Mouse (Mus musculus): ENCODE results near the gene Oxsr1.
"Not testable (repeated sequence)": the region's sequence is repeated elsewhere in the genome, so short reads cannot be mapped to it uniquely, and the experiment has no call there.

Gene Oxsr1

DNA sequence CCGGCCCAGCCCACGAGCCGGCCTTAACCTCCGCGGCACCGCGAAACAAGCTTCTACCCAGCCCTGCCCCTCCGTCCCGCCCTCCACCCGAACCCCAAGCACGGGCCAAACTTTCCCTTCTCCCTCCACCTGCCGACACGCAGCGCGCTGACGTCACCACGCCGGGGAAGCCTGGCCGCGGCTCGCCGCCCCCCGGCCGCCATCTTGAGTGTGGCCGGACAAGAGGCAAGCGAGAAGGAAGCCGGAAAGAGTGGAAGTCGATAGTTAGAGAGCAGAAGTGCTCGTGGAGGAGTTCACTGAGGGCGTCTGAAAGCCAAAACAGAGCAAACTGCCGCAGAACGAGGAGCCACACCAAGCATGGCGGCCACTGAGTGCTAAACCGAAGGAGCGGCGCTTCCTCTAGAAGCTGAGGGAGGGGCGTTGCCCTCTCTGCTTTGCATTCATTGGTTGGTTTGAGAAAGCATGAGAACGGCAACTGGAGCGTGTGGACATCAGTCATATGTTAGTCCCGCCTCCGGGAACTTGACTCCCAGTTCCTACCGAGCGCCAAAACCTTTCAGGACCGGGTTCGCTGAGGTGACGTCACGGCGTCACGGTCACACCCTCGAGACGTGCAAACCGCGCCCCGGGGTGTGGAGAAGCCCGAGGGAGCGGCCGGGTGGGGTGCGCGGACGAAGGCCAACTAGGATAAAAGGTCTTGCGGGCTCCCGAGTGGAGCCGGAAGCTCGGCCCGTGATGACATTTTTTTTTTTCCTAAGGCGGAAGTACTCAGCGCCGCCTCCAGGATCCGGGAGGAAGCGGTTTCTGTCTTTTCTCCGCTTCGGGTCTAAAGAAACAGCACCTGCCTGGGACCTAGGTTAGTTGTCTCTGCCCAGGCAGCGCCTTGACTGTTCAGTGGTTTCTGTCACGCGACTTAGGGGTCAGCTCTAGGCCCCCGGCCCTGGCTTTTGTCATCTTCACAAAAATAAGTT is at the start of gene Oxsr1:
Oxsr1 (minus strand) TSS at position 139 of the 971 bp plus-strand sequence.
- peak; percentile 96 for DNase-seq (ENCODE audit: low read depth in 2 of 2, low spot score in 2 of 2)

- DNase-seq (ENCODE audit: low read depth in 2 of 2, low spot score in 2 of 2): no peak
Measured at GRCm38 (mm10) chr9:119371251-119371650, 49.0 kb upstream of the Oxsr1 start.

GRCm38 (mm10) chr9:119370770-119371169 is 48.5 kb upstream of the Oxsr1 start:
- not testable (repeated sequence) for DNase-seq (ENCODE audit: low read depth in 2 of 2, low spot score in 2 of 2)

DNA sequence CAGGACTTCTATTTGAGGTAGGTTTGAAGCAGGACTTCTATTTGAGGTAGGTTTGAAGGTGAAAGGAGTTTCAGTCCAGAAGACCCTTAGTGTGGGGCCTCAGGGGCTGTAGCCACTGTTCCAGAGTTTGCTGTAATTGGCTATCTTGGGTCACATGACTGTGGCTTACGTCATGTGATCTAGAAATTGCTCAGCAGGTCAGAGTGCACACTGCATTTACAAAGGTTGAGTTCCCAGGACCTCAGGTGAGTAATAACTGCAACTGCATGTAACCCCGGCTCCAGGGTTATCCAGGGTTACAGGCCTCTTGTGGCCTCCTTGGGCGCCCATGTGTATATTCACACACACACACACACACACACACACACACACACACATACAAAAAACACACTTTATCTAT is 46.1 kb upstream of the Oxsr1 start:
- DNase-seq (ENCODE audit: low read depth in 2 of 2, low spot score in 2 of 2): no peak

- DNase-seq (ENCODE audit: low read depth in 2 of 2, low spot score in 2 of 2): no peak
Measured at GRCm38 (mm10) chr9:119365284-119365683, 43.1 kb upstream of the Oxsr1 start, which contains the start of gene Slc22a14. Slc22a14 (minus strand) TSS chr9:119365553.

DNA sequence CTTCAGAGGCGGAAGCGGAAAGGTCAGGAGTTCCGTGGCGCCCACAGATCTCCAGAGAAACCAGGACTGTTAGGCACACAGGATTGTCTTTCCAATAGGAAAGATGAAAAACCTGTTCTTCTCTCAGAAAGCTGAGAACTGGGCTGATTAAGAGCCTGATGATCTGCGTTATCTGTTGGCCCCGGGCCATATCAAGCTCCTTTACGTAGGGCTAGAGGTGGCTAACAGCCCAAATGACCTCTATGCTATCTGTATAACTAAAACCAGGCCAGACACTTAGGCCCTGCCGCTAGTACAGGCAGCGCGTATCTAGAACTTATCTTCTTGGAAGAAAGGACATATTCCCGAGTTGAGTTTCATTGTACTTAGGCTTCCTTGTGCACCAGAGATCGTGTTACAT is 41.0 kb upstream of the Oxsr1 start:
- DNase-seq (ENCODE audit: low read depth in 2 of 2, low spot score in 2 of 2): no peak

DNA sequence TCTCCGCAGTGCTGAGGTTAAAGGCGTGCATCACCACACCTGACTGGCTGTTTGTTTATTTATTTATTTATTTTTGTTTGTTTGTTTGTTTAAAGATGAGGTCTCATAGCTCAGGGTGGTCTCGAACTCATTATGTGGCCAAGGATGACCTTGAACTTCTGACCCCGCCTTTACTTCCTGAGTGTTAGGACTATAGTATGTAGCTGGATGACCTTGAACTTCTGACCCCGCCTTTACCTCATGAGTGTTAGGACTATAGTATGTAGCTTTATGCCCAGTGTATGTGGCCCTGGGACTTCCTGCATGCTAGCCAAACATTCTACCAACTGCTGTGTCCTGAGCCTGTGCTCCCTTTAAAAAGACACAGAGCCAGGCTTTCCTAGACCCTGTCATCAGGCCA is 39.2 kb upstream of the Oxsr1 start:
- DNase-seq (ENCODE audit: low read depth in 2 of 2, low spot score in 2 of 2): no peak

- no peak for DNase-seq (ENCODE audit: low read depth in 2 of 2, low spot score in 2 of 2)
Measured at GRCm38 (mm10) chr9:119358058-119358429, 35.8 kb upstream of the Oxsr1 start.

DNA sequence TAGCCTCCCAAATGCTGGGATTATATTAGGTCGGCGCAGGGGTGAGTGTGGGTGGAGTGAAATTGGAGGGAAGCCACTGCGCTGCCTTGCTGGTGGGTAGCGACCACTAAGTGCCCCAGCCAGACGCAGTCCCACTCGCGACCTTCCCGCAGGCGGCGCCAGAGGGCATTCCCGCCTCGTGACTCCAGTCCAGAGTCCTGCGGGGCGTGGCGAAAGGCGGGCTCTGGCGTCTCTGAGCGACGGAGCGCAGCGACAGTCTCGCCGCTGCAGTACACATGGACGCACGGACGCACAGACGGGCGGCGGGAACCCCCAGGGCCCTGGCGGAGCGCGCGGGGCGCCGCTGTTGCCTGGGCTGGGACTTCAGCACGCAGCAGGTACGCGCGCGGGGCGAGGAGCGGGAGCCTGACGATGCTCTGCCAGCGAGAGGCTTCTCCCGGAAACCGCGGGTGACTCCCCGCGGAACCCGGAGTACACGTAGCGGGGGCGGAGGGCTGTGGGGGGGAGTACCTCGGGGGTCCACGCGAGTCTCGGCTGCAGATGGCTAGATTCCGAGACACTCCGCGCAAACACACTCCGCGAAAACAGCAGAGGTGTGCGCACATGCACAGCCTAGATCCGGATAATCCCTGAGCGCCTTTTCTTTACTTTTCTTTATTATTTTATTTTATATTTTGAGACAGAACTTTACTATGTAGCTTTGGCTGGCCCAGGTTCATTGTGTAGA is 35.3 kb upstream of the Oxsr1 start, which contains the start of gene Xylb:
Xylb (plus strand) TSS at position 51 of the 727 bp plus-strand sequence.
- peak; percentile 73 to 82 for DNase-seq (ENCODE audit: low read depth in 2 of 2, low spot score in 2 of 2)

- DNase-seq (ENCODE audit: low read depth in 2 of 2, low spot score in 2 of 2): no peak
Measured at GRCm38 (mm10) chr9:119355943-119356342, 33.7 kb upstream of the Oxsr1 start.

DNA sequence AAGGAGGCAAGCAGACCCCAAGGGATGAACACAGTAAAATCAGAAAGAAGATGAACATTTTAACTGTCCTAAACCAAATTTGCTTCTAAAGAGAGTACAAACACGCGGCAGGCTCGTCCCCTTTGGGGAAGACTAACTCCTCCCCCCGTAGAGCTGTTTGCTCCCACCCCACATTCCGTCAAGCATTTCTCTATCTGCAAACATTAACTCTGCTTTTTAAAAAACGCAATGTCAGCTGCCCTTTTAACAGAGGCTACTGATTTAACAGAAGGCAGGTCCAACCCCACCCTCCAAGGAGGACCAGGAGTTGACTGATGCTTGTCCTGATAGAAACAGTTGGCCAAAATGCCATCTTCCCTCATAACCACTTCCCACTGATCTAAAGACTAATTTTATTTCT is 31.7 kb upstream of the Oxsr1 start:
- DNase-seq (ENCODE audit: low read depth in 2 of 2, low spot score in 2 of 2): no peak

DNA sequence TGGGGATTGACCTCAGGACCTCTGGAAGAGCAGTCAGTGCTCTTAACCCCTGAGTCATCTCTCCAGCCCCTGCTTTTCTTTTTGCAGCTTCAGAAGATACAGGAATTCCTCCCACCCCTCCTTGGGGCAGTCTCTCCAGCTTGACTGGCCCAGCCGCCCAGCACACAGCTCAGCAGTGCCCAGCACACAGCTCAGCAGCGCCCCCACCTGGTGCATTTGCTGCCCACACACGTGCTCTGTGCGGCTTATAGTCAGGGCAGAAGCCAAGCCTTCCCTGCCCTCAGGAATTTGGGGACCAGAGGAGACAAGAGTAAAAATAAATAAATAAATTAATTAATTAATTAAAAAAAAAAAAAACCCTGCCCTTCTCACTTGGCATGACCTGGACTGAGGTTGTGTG is 29.8 kb upstream of the Oxsr1 start:
- DNase-seq (ENCODE audit: low read depth in 2 of 2, low spot score in 2 of 2): peak; percentile 72 to 78

- no peak for DNase-seq (ENCODE audit: low read depth in 2 of 2, low spot score in 2 of 2)
Measured at GRCm38 (mm10) chr9:119350947-119351705, 28.9 kb upstream of the Oxsr1 start.

- DNase-seq (ENCODE audit: low read depth in 2 of 2, low spot score in 2 of 2): no peak
Measured at GRCm38 (mm10) chr9:119350531-119350930, 28.3 kb upstream of the Oxsr1 start.

DNA sequence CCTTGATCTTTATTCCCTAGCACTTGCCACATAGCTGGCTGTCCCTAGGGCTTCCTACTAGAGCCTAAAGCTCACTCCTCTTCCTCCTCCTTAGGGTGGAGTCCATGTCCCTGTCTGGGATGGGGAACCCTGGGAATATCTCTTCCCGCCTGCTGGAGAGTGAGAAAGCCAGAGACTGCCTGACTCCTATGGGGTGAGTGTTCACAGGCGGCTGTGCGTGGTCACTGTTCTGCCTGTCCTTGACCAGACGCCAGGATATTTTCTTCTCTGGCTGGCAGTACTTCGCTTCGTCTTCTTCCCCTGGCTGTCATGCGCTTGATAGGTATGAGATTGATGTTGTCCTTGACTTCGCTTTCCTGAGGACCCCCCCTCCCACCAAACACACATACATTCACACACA is 24.1 kb upstream of the Oxsr1 start:
- DNase-seq (ENCODE audit: low read depth in 2 of 2, low spot score in 2 of 2): no peak

- no peak for DNase-seq (ENCODE audit: low read depth in 2 of 2, low spot score in 2 of 2)
Measured at GRCm38 (mm10) chr9:119342728-119343127, 20.5 kb upstream of the Oxsr1 start.

DNA sequence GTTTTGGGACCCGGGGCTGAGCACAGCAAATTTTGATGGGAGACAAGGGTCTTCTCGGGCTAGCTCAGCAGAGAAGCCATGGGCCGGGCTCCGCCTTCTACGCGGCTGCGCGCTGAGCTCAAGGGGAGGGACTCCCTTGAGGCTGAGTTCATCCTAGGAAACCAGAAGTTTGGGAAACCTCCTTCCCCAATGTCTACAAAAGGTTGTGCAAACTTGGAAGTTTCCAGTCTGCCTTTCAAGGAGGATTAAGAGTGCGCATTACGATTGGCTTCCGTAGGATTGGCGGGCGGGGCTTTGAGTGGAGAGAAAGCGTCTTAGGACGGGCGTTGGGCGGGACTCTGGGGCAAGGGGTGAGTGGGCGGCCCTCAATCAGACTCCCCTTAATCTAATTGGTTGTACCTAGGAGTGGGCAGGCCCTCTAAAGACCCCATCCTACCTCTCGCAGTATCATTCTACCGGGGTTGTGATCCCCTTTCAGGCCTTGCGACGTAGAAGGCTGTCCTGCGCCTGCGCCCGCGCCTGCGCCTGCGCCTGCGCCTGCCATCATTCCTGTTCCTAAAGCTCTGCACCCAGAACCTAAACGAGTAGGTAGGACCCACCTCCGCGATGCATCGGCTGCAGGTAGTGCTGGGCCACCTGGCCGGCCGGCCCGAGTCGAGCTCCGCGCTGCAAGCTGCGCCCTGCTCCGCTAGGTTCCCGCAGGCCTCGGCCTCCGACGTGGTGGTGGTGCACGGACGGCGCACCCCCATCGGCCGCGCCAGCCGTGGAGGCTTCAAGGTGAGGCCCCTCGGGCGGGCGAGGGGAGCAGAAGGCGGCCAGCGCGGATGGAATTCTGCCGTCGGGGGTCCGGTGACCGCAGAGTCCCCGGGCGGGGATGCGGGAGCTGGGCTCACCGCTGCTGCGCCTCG is 18.9 kb upstream of the Oxsr1 start, which contains the start of gene Myd88:
Myd88 (minus strand) TSS at position 503 of the 908 bp plus-strand sequence.
- peak; percentile 87 to 91 for DNase-seq (ENCODE audit: low read depth in 2 of 2, low spot score in 2 of 2)

DNA sequence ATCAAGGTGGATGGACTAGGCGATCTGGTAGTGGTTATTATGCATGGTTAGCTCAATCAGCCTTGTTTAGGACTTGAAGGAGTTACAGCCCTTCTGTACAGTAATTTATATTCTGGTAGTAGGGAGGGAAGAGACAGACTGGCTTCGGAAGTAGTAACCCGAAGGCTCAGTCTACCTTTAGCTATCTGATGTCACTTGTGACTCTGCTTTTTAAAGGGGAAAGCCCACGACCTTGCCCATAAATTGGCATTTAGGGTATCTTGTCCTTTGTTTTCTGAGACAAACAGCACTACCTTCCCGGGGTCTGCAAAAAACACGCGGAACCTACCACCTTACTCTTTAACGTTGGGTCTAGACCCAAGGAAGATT is 18.0 kb upstream of the Oxsr1 start:
- no peak for DNase-seq (ENCODE audit: low read depth in 2 of 2, low spot score in 2 of 2)

GRCm38 (mm10) chr9:119339558-119340211 is 17.5 kb upstream of the Oxsr1 start, which contains the start of gene Acaa1a:
Acaa1a (plus strand) TSS chr9:119339676.
- DNase-seq (ENCODE audit: low read depth in 2 of 2, low spot score in 2 of 2): peak; percentile 56 to 64

DNA sequence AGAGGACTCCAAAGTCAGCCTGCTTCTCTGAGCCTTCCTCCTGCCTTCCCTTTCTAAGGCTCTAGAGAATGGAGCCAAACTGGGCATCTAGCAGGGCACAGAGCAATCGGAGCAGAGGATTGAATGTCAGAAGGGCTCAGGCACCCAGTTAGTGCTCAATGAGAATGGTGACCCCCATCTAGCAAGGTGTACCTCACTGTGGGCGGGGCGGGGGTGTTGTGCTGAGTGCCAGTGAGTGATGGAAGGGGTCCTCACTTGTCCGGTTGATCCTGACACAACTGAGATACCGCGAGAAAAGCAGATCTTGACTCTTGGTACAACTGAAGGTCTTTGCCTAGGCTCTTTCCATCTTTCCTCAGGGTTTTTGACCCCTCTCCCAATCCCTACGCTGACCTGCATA is 16.9 kb upstream of the Oxsr1 start:
- DNase-seq (ENCODE audit: low read depth in 2 of 2, low spot score in 2 of 2): no peak

Measured in CD8-positive naive resting alpha-beta T cell, adult 2 months (primary cell).